Mouse (Mus musculus): ENCODE results near the gene Unc5cl. TPM values are rescaled to one million over a fixed set of nuclear protein-coding genes. Genes with fewer than 3 reads are reported as not detected.

The Unc5cl gene
- total RNA-seq, 2 experiments from 2014 or later = 47.0 to 60.7 TPM

DNA sequence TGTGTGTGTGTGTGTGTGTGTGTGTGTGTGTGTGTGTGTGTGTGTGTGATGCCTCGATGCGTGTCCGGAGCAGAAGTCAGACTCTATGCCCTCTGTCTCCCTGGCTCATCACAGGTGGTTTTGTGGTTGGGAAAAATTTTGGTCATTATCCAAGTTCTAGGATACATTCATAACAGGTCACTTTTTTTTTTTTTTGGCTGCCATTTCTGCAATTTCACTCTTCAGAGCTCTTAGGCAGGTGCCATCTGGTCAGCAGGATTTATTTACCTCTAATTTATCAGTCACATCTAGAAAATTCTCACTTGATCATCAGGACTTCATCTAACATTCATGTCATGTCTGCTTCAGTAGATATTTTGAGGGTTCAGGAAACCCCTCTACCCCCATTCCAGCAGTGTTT, 65.7 kb downstream of the Unc5cl start:
- ATAC-seq (replicated peaks; ENCODE audit: low FRiP score, poor library complexity, severe bottlenecking) = no peak

DNA sequence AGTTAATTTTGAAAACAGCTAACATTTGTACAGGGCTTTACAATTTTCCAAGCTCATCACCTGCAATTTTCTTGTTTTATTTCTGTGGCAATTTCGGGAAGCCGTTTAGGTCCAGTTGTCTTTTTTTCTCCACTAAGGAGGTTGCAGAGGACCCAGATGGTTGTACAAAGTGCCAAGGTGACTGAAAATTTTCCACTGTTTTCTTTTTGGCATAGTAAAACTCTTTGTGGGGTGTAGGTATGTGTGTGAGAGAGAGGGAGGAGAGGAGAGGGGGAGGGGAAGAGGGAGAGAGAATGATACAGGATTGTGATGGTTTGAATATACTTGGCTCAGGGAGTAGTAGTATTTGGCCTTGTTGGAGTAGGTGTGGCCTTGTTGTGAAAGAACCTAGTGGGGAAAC, 68.4 kb downstream of the Unc5cl start:
- ATAC-seq (replicated peaks; ENCODE audit: low FRiP score, poor library complexity, severe bottlenecking) = no peak

DNA sequence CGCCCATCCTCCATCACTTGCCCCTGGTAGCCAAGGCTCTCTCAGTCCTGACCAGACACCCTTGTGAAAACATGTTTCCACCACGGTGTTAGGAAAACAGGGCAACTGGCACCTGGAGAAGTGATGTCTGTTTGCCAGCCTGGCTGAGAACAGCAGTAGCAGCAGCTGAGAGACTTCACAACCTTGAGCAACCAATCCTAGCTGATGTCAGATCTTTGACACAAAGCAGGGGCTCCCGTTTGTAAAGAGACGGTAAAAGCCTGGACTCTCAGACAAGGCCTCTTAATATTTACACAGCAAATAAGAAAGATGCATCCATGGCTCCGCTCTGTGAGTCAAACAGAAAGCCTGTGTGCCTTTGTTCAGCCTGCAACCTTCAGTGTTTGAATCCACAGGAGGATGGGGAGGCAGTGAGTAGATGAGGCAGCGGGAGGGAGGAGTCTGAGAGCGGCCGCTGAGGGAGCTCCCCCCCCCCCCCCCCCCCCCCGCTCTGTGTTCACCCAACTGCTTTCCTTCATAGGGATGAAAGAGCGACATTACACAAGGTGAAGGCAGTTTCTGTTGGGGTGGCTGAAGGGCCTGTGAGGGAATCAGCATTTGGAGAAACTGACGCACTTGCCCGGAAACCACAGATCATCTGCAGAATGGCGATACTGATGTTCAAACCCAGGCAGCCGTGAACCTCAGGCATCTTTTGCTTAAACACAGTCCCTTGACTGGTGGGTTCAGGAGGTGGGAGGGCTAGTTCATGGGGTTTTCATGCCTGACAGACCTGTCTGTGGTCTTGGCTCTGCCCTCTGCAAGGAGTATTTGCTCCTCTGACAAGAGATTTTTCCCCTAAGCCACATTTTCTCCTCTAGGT, 79.4 kb downstream of the Unc5cl start:
- no peak for ATAC-seq (replicated peaks; ENCODE audit: low FRiP score, poor library complexity, severe bottlenecking)

DNA sequence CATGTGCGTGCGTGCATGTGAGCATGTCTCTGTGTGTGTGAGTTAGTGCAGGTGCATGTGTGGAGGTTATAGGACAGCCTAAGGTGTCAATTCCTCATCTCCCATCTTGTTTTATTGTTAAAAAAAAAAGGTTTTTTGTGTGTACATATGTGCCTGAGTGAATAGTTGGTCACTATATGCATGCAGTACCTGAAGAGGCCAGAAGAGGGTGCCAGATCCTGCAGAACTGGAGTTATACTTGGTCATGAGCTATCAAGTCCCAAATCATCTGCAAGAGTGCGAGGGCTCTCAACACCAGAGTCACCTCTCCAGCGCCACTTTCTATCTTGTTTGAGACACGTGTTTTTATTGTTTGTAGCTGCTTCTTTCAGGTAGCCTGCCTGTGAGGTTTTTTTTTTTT, 83.6 kb downstream of the Unc5cl start:
- no peak for ATAC-seq (replicated peaks; ENCODE audit: low FRiP score, poor library complexity, severe bottlenecking)

DNA sequence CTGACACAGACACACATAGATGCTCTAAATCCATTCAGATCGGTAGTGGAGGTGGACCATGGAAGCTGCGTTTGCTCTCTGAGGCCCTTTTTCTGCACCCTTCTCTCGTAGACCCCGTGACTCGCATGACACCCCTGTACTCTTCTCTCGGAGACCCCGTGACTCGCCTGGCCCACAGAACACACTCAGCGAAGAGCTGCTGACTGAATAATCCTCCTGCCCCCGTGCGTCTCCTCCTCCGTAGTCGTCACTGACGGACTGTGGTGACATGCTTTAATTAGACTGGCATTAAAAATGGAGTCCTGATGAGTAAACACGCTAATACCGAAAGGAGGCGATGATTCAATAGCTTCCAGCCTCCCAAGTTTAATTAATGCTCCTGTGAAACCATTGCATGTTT, 84.6 kb downstream of the Unc5cl start:
- ATAC-seq (replicated peaks; ENCODE audit: low FRiP score, poor library complexity, severe bottlenecking) = no peak

DNA sequence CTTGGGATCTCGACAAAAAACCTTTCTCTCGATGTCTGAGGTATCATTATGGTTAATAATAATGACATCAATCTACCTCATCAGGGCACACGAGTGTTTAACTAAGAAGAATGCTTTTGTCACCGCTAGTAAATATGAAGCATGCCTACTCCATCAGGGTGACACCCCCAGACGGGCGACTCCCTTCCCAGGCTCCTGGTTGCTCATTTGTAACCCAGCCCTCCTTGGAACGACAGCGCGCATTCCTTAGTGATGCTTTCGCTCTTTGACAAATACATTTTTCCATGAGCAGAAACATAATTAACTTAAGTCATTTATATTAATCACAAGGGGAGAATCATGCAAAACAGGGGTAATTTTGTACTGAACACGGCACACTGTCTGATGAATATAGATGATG, 88.0 kb downstream of the Unc5cl start:
- ATAC-seq (replicated peaks; ENCODE audit: low FRiP score, poor library complexity, severe bottlenecking) = no peak

DNA sequence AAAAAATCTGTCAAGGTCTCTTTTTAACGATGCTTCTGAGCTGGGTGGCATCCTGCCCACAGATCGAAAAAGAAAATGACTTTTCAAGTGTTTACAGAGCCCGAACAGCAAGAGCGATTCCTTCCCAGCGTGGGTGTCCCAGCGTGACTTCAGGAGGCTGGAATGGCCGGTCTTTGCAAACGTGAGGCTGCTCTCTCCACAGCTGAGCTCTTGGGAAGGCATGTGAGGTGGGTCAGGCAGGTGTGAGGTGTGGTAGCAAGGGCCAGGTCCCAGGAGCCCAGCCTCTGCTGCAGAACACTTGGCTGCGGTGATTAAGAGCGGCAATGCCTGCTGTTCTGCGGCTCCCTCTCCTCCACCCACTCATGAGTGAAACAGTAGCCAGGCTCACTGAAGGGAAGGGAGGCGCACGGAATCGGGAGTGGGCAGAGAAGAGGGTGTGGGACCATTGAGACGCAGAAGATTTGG, 88.6 kb downstream of the Unc5cl start:
- no peak for ATAC-seq (replicated peaks; ENCODE audit: low FRiP score, poor library complexity, severe bottlenecking)

DNA sequence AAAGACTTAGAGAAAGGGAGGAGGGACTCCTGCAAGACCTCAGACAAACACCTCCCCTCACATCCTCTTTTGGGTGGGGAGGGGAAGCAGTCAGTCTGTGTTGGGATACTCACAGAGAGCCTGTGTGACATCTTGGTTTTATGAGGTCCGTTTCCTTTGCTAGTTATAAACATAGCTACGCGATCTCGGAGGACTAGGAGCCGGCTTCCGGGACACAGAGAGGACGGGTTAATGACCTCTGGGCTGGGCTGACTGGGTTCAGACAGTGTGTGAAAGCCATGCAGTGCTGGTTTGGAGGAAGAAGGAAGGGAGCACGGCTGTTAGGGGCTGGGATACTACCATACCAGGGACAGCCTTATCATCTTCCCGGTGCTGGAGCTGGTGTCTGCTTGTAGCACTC, 90.0 kb downstream of the Unc5cl start:
- no peak for ATAC-seq (replicated peaks; ENCODE audit: low FRiP score, poor library complexity, severe bottlenecking)

DNA sequence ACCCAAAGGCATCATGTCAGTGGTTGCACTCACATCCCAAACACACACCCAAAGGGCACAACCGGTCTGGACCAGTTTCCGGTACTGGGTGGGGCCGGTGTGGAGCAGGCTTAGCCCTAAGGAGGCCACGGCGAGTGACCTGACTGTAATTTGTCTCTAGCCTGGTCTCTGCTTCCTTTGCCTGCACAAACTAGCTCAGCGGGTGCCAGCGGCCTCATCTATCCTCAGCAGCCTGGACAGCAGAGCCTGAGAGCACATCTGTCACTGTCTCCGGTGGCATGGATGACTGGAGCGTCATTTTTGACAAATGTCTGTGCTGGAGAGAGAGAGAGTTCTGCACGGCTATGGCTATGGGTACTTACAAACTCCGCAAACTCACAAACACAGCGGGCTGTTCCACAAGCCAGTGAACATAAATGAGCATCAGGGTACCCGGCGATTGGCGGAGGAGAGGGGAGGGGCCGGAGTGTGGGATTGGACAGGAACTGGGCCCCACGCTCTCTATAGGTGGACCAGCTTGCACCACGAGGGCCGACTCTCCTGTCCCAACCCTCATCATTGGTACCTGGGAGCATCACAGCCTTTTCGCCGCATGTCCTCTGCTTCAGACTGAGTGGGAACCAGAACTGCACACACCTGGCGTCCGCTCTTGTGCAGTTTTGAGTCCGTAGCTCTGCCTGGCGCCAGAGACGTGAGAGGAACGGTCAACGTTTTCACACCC, 90.7 kb downstream of the Unc5cl start:
- ATAC-seq (replicated peaks; ENCODE audit: low FRiP score, poor library complexity, severe bottlenecking) = no peak

DNA sequence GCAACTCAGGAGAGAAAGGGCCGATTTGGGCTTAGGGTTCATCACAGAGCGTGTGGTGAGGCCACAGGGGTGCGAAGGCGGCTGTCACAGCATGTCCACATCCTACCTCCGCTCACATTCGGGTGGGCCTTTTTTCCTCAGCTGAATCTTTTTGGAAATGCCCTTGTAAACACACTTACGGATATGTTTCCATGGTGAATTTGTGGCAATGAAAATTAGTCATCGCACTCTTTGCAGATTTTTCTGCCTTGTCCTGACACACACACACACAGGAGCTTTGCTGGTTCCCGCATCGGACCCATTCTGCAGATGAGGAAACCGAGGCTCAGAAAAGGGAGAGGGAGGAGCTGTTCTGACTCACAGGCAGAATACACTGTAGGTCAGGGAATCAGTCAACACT, 91.3 kb downstream of the Unc5cl start:
- no peak for ATAC-seq (replicated peaks; ENCODE audit: low FRiP score, poor library complexity, severe bottlenecking)

DNA sequence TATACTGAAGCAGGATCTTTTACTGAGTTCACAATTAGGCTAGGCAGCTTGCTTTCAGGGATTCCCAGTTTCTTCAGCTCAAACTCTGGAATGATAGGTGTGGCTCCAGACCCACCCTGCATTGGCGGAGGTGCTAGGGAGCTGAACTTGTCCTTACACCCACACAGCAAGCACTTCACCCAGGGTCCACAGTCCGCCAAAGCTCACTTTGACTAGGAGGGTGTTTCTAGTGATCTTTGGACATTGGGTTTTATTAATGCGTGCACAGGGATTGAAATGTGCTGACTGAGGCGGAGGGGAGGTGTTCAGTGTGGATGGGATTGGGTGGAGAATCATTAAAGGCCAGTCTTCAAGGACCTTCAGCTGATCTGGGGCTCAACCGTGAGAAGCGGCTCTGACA, 93.0 kb downstream of the Unc5cl start:
- no peak for ATAC-seq (replicated peaks; ENCODE audit: low FRiP score, poor library complexity, severe bottlenecking)

DNA sequence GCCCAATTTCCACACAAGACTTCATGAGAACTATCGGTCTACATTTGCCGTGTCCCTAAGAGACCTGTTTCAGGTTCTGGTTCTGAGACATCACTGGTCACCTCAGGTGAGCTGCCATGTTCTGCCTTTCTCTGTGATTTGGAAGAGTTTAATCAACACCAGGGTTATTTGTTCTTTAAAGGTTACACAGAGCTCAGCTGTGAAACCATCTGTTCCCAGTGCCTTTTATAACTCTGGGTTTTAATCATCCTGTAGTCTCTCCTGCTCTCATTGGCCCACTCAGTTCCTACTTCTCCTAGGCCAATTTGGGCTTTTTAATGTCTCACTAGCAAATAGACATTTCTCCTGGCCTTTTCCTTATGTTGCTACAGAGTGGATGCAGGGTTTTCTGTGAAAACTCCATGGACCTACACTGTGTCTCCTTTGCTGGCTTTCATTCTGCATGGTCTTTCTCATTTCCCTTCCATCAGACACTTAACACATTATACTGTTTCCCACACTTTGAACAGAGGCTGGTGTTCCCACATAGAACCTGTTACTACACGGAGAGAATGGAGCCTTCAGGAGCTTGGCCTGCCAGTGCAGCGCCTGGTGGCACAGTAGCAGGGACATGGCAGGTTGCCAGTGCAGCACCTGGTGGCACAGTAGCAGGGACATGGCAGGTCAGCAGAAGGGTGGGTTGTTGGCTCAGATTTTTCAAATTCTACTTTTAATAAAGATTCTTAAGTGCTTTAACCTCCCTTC, 97.3 kb downstream of the Unc5cl start:
- ATAC-seq (replicated peaks; ENCODE audit: low FRiP score, poor library complexity, severe bottlenecking) = no peak

DNA sequence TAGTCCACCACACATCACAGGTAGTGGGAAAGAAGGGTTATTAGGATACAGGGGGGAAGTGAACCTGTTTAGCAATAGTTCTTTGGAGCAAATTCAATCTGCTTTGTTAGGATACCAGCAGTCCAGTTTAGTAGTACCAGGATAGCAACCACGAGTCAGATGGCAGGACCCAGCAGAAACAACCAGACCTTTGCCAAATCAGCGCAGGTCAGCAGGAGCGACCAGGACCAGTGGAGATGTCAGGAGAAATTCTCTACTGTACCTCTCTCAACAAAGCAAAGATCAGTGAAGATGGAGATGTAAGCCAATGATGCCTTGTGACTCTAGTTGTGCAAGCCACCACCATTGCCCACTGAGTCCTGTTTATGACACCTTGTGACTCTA, 97.8 kb downstream of the Unc5cl start:
- ATAC-seq (replicated peaks; ENCODE audit: low FRiP score, poor library complexity, severe bottlenecking) = no peak

DNA sequence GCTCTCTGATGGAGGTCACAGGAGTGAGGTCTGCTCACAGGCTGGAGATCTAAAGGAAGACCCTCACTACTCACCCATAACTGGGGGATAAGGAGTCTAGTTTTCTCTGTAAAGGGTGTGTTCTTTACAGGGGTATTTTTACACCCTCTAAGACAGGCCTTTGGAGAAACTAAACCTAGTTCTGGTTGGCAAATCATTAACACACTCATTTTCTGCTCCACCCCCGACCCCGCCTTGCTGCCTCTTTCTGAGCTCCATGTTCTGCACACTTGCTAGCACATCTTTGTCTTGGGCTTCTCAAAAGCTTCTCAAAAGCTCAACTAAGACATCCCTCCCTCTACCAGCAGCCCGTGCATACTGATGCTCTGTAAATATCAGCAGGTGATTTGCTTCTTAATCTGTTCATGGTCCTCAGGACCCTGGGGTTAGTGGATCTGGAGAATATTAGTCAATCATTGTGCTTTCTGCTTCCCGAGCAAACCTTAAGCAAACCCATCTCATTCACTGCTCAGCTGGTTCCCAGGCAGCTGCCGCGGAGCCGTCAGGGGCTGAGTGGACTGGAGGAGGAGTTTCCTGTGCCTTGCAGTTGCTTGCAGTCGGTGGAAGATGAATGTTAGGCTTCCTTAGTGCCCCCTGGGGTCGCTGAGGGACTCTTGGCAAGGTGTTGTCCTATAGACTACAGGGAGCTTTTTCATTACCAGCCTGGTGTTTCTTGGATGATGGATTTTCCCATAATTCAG, 101.7 kb downstream of the Unc5cl start:
- ATAC-seq (replicated peaks; ENCODE audit: low FRiP score, poor library complexity, severe bottlenecking) = no peak

DNA sequence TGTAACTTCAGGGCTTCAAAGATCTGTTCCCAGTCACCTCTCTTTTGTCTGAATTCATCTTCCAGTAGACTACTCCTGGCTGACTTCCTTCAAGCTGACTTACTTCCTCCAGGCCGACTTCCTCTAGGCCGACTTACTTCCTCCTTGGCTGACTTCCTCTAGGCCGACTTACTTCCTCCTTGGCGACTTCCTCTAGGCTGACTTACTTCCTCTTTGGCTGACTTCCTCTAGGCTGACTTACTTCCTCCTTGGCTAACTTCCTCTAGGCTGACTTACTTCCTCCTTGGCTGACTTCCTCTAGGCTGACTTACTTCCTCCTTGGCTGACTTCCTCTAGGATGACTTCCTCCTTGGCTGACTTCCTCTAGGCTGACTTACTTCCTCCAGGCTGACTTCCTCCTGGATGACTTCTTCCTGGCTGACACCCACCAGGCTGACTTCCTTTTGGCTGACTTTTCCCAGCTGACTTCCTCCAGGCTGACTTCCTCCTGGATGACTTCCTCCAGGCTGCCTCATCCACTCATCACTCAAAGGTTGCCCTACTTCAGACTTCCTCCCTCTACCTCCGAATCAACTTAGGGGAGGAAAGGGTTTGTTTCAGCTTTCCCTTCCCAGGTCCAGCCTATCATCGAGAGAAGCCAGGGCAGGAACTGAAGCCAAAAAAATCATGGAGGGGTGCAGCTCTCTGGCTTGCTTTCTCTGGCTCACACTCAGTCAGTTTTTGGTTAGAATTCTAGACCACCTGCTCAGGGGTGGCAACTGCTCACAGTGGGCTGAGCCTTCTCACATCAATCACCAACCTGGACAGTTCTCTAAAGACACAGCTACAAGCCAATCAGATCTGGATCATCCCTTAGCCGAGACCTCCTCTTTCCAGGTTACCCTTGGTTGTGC, 103.4 kb downstream of the Unc5cl start:
- no peak for ATAC-seq (replicated peaks; ENCODE audit: low FRiP score, poor library complexity, severe bottlenecking)

DNA sequence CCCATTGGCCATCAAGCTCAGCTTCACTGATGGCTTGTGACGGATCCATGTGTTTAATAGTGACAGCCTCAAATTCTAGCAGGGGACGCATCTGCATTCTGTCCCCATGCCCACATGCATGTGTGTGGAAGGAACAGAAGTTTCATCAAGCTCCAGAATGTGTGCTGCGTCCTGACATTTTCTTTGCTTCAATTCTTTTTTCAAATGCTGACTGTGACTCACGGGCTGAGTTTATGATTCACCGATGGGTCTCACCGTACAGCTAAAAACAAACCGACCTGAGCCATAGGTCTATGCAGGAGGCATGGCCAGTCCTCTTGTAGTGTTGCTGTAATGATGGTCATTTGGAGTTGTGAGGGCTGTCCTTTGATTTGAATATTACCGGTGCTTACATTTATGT, 110.2 kb downstream of the Unc5cl start:
- ATAC-seq (replicated peaks; ENCODE audit: low FRiP score, poor library complexity, severe bottlenecking) = no peak

DNA sequence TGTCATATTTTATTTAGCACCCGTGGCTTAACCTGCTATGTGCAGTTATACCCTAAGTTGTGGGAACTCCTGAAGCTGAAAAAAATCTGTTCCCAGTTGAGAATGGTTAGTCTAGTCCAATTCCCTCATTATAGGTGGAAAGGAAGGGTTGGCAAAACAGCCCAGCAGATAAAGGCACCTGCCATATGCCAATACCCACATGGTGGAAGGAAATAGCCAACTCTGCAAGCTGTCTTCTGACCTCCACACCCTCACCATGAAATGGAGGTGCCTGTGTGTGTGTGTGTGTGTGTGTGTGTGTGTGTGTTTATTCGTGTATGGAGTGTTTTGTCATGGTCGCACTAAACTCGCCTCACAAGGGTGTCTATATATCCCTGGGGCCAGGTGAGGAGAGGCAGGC, 115.0 kb downstream of the Unc5cl start:
- no peak for ATAC-seq (replicated peaks; ENCODE audit: low FRiP score, poor library complexity, severe bottlenecking)

DNA sequence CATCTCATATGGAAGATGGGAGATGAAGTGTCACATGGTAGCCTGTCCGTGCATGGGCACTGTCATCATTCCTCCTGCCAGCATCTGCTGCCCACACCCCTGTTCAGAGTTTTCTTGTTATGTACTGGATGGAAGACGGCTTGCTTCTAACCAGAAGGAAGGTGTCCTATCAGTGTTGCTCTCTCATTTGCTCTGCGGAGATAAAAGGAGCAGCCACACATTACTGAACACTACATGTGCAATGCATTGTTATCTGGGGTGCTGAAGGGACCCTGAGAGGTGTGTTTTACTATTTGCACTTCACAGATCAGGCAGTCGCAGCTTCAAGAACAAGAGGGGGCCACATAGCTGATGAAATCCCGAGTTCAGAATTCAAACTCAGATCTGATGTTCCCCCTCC, 126.5 kb downstream of the Unc5cl start:
- no peak for ATAC-seq (replicated peaks; ENCODE audit: low FRiP score, poor library complexity, severe bottlenecking)

DNA sequence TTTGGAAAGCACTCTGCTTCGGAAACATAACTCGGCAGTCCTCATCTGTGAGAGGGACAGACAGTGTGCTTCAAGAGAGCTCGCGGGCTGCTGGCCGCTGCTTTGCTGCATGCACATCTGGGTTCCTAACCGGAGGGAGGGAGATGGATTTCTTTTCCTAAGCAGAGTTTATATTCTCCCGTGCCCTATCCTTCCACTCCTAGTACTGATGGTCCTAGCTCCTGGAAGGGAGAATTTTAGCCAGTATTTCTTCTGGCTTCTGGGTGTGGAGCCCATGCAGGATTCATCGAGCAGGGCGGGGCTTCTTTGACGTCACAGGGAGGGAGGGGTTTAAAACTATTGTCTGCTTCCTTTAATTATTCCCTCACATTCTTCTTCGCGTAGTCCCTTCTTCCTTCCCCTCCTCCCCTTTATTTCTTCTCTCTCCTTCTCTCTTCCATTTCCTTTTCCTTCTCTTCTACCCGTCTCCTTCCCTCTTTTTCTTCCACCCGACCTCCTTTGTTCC, 127.8 kb downstream of the Unc5cl start:
- no peak for ATAC-seq (replicated peaks; ENCODE audit: low FRiP score, poor library complexity, severe bottlenecking)

Measured in erythroblast, adult 5-6 weeks (primary cell).